Mouse (Mus musculus) adrenal gland, adult 2 months (tissue): ENCODE data around the gene Spns2. TPM values are rescaled to one million over a fixed set of nuclear protein-coding genes. Genes with fewer than 3 reads are reported as not detected.

Experiments used
- DNase-seq: peaks from one replicate; pipeline ENCODE4 v3.0.0; 2021
- polyA plus RNA-seq: library from polyadenylated mRNA; depleted of rRNA; stranded (reverse); fragments of >200 nt; gene quantifications from 2 replicates; pipeline ENCODE4 v1.2.3, GENCODE M21; 2012; rRNA removed
- total RNA-seq, 2 experiments: library from RNA; stranded (reverse); gene quantifications; 2 replicates each; pipeline ENCODE4 v1.2.3; 2021

Gene Spns2
- total and polyA plus RNA-seq, 3 experiments = 2.0 to 5.2 (median 4.2) TPM

- DNase-seq = peak; percentile 95
Observed at GRCm38 (mm10) chr11:72411093-72411921, 78.4 kb downstream of the Spns2 start, which contains the start of gene Smtnl2. Gene Smtnl2, minus strand, starts transcription at chr11:72411713.

- DNase-seq = no peak
Observed at GRCm38 (mm10) chr11:72410521-72411092, 79.1 kb downstream of the Spns2 start.

- DNase-seq = no peak
Observed at GRCm38 (mm10) chr11:72409649-72410385, 79.9 kb downstream of the Spns2 start.

- no peak for DNase-seq
Observed at GRCm38 (mm10) chr11:72408451-72409170, 81.1 kb downstream of the Spns2 start.

GRCm38 (mm10) chr11:72407574-72407973 lies 82.1 kb downstream of the Spns2 start:
- DNase-seq = no peak

GRCm38 (mm10) chr11:72407081-72407480 lies 82.6 kb downstream of the Spns2 start:
- DNase-seq = no peak

GRCm38 (mm10) chr11:72406079-72406675 lies 83.5 kb downstream of the Spns2 start:
- DNase-seq = no peak

GRCm38 (mm10) chr11:72405532-72405931 lies 84.2 kb downstream of the Spns2 start:
- DNase-seq = no peak

GRCm38 (mm10) chr11:72402969-72403368 lies 86.7 kb downstream of the Spns2 start:
- DNase-seq = no peak

GRCm38 (mm10) chr11:72402017-72402416 lies 87.7 kb downstream of the Spns2 start:
- no peak for DNase-seq

Other genes starting within 250 kb of the Spns2 start
- gene Slc13a5, start 222.7 kb downstream of the Spns2 start, total RNA-seq = under 1 TPM; 0.20 to 0.38 TPM
- gene Slc13a5, start 222.7 kb downstream of the Spns2 start, polyA plus RNA-seq = 0.08 and 0.12 TPM in 2 replicates
- gene Xaf1, start 188.3 kb downstream of the Spns2 start, total RNA-seq = 10 to 100 TPM; 22.3 to 28.9 TPM
- gene Xaf1, start 188.3 kb downstream of the Spns2 start, polyA plus RNA-seq = 26.9 and 28.1 TPM in 2 replicates
- gene Fbxo39, start 175.5 kb downstream of the Spns2 start, total RNA-seq = not detected
- 0.06 TPM in 1 of 2 replicates, not detected in the other for gene Fbxo39, start 175.5 kb downstream of the Spns2 start, polyA plus RNA-seq
- gene Tekt1, start 127.5 kb downstream of the Spns2 start, total RNA-seq = under 1 TPM; 0.21 to 0.86 TPM
- gene Tekt1, start 127.5 kb downstream of the Spns2 start, polyA plus RNA-seq = 0.07 and 0.17 TPM in 2 replicates
- 1 to 10 TPM; 2.4 to 2.5 TPM for gene Smtnl2, start 78.2 kb downstream of the Spns2 start, total RNA-seq
- gene Smtnl2, start 78.2 kb downstream of the Spns2 start, polyA plus RNA-seq = 4.4 and 5.6 TPM in 2 replicates
- gene Ggt6, start 54.4 kb downstream of the Spns2 start, total RNA-seq = 1 to 10 TPM in 1 of 2 experiments, under 1 TPM in 1; 0.83 to 4.7 TPM
- gene Ggt6, start 54.4 kb downstream of the Spns2 start, polyA plus RNA-seq = 8.5 and 13.4 TPM in 2 replicates
- 10 to 100 TPM; 68.0 to 86.1 TPM for gene Mybbp1a, start 48.5 kb downstream of the Spns2 start, total RNA-seq
- 31.6 and 37.9 TPM in 2 replicates for gene Mybbp1a, start 48.5 kb downstream of the Spns2 start, polyA plus RNA-seq
- gene Spns3, start 60.6 kb upstream of the Spns2 start, total RNA-seq = under 1 TPM in 1 of 2 experiments, not detected in 1; 0.10 TPM
- 0.17 and 0.39 TPM in 2 replicates for gene Spns3, start 60.6 kb upstream of the Spns2 start, polyA plus RNA-seq
- gene Ube2g1, start 117.4 kb upstream of the Spns2 start, total RNA-seq = 10 to 100 TPM; 39.2 to 44.8 TPM
- 22.0 and 24.6 TPM in 2 replicates for gene Ube2g1, start 117.4 kb upstream of the Spns2 start, polyA plus RNA-seq
- 10 to 100 TPM; 39.9 to 40.1 TPM for gene Ankfy1, start 200.1 kb upstream of the Spns2 start, total RNA-seq
- gene Ankfy1, start 200.1 kb upstream of the Spns2 start, polyA plus RNA-seq = 14.1 and 19.1 TPM in 2 replicates